Mouse (Mus musculus) ES-Bruce4 (cell line): ENCODE measurements around the gene Cenpt.

Source experiments
- CTCF ChIP-seq: IDR thresholded peaks from one replicate; pipeline ENCODE4 v1.8.1; 2011; ENCODE audit warnings: low read depth, low read length
- POLR2A ChIP-seq: IDR thresholded peaks from one replicate; pipeline ENCODE4 v1.8.1; 2011; ENCODE audit warnings: low read length; ENCODE audit not compliant: insufficient read depth

- TF ChIP-seq POLR2A (no peak), CTCF (no peak)
These were observed 44.6 kb downstream of the Cenpt start for GRCm38 (mm10) chr8:105808480-105808879.
